ENCODE assay signal across 8 mouse cellular contexts in genomic region chr15:84717570-84718270, GRCm38 (mm10). TPM values are rescaled to one million over a fixed set of nuclear protein-coding genes. Genes with fewer than 3 reads are reported as not detected.
DNase-seq lines count a peak whose midpoint lies in the region; ATAC-seq and TF ChIP-seq lines count a peak whose summit lies in the region.
"Not testable (repeated sequence)": the region's sequence is repeated elsewhere in the genome, so short reads cannot be mapped to it uniquely, and the experiment has no call there.
"Had no signal": no experiment of that assay in that cellular context is flagged by ENCODE, and none has a peak within 500 bp of the region (broad histone marks: within the 10 kb centered on the region; RNA-seq: fewer than 3 reads in every experiment).

No protein-coding gene starts in this region.

- H3K4me1 ChIP-seq in intestine, postnatal 0 days (replicated peaks; ENCODE audit: control insufficient read depth, insufficient read depth, low read length); liver, embryonic 14.5 days (replicated peaks; ENCODE audit: control insufficient read depth in 2 of 2, insufficient read depth in 2 of 2, low read length in 1 of 2); stomach, postnatal 0 days (replicated peaks; ENCODE audit: control insufficient read depth, insufficient read depth): not testable (repeated sequence)
- peaks cover 10% of the 10 kb centered on the region for H3K4me1 ChIP-seq in lung, postnatal 0 days (ENCODE audit: insufficient read depth, low read depth, low read length)

- H3K9me3 ChIP-seq in intestine, postnatal 0 days (ENCODE audit: control insufficient read depth); liver, embryonic 14.5 days (ENCODE audit: control insufficient read depth, low read length); lung, postnatal 0 days (ENCODE audit: low read length); stomach, postnatal 0 days (ENCODE audit: control insufficient read depth, low read length): not testable (repeated sequence)

- not testable (repeated sequence) for H3K27ac ChIP-seq in gastrocnemius, adult 2 months; layer of hippocampus, adult 2 months; liver, embryonic 14.5 days; lung, postnatal 0 days (ENCODE audit: low read length); stomach, postnatal 0 days (replicated peaks)
- H3K27ac ChIP-seq in intestine, postnatal 0 days (ENCODE audit: low read depth, low read length), result peak overlapping the region; percentile 46; the same call in 1 of the 2 replicates

- not testable (repeated sequence) for H3K27me3 ChIP-seq in intestine, postnatal 0 days (replicated peaks; ENCODE audit: control insufficient read depth, insufficient read depth, low read length); liver, embryonic 14.5 days (ENCODE audit: control insufficient read depth, insufficient read depth, low read length); lung, postnatal 0 days (replicated peaks; ENCODE audit: insufficient read depth, low read length); stomach, postnatal 0 days (ENCODE audit: control insufficient read depth, insufficient read depth, low read length)

- intact Hi-C loops in gastrocnemius, adult 2 months (cut with DNase I), result loop anchor here (5.0 kb wide), 1 partner anchor 40 kb away; no protein-coding TSS in a partner anchor

- peak; percentile 5; the same call in 1 of the 2 replicates for TF ChIP-seq CTCF in gastrocnemius, adult 2 months (IDR thresholded peaks at IDR 0.05)
- peak; percentile 60 for TF ChIP-seq CTCF in intestine, postnatal 0 days (IDR thresholded peaks at IDR 0.05; ENCODE audit: low read depth)
- peak; percentile 38 for TF ChIP-seq CTCF in layer of hippocampus, adult 2 months (conservative IDR thresholded peaks at IDR 0.05)
- TF ChIP-seq CTCF in liver, embryonic 14.5 days (IDR thresholded peaks at IDR 0.05; ENCODE audit: low read depth), result 0 out of 2 replicates have a peak, but pooled peaks have one; percentile 14
- peak; percentile 29; the same call in 1 of the 2 replicates for TF ChIP-seq CTCF in lung, postnatal 0 days (IDR thresholded peaks at IDR 0.05)
- peak; percentile 49 for TF ChIP-seq CTCF in stomach, postnatal 0 days (IDR thresholded peaks at IDR 0.05; ENCODE audit: low read depth)

- WGBS in intestine, postnatal 0 days, result 68% methylated on average over 6 of the region's 6 CpGs
- 45% methylated on average over 6 of the region's 6 CpGs for WGBS in liver, embryonic 14.5 days (ENCODE audit: insufficient replicate concordance)
- WGBS in lung, postnatal 0 days, result 71% methylated on average over 6 of the region's 6 CpGs
- WGBS in stomach, postnatal 0 days, result 71% methylated on average over 6 of the region's 6 CpGs

- ATAC-seq in intestine, postnatal 0 days; liver, embryonic 14.5 days (ENCODE audit: insufficient read depth); lung, postnatal 0 days; stomach, postnatal 0 days (ENCODE audit: low FRiP score, low TSS enrichment): not testable (repeated sequence)

- peak; percentile 32 for DNase-seq in 3T3-L1 (ENCODE audit: low read depth, low spot score)
- not testable (repeated sequence) for DNase-seq in gastrocnemius, adult 2 months; layer of hippocampus, adult 2 months (ENCODE audit: low spot score in 2 of 2); liver, embryonic 14.5 days (ENCODE audit: low read depth in 3 of 3, low spot score in 3 of 3); lung, postnatal 0 days (ENCODE audit: low spot score); stomach, postnatal 0 days (ENCODE audit: low spot score)

- H3K4me2 ChIP-seq in intestine, postnatal 0 days (replicated peaks; ENCODE audit: low read depth); liver, embryonic 14.5 days (ENCODE audit: low read depth); lung, postnatal 0 days (replicated peaks; ENCODE audit: low read depth, low read length); stomach, postnatal 0 days (replicated peaks; ENCODE audit: low read depth): not testable (repeated sequence)

- H3K36me3 ChIP-seq in intestine, postnatal 0 days (ENCODE audit: control insufficient read depth, insufficient read depth); liver, embryonic 14.5 days (replicated peaks; ENCODE audit: control insufficient read depth, insufficient read depth, low read depth); lung, postnatal 0 days (ENCODE audit: insufficient read depth, low read length); stomach, postnatal 0 days (ENCODE audit: control insufficient read depth, insufficient read depth, low read length): not testable (repeated sequence)

- not testable (repeated sequence) for H3K9ac ChIP-seq in intestine, postnatal 0 days (ENCODE audit: low read depth, low read length); liver, embryonic 14.5 days (replicated peaks); lung, postnatal 0 days (replicated peaks; ENCODE audit: low read depth); stomach, postnatal 0 days (ENCODE audit: low read length)

- not testable (repeated sequence) for H3K4me3 ChIP-seq in gastrocnemius, adult 2 months; intestine, postnatal 0 days (ENCODE audit: low read depth, low read length); layer of hippocampus, adult 2 months; liver, embryonic 14.5 days (ENCODE audit: insufficient read depth in 1 of 2, low read depth in 2 of 2, low read length in 2 of 2); lung, postnatal 0 days (ENCODE audit: low read depth, low read length); stomach, postnatal 0 days (ENCODE audit: low read depth, low read length)

- TF ChIP-seq EP300 in liver, embryonic 14.5 days (IDR thresholded peaks at IDR 0.05; ENCODE audit: low read depth); lung, postnatal 0 days (IDR thresholded peaks at IDR 0.05); stomach, postnatal 0 days (optimal IDR thresholded peaks at IDR 0.05): not testable (repeated sequence)

RNA-seq across cellular contexts. Expression of gene Arhgap8, which starts 2.1 kb away (rescaled TPM):
- total RNA-seq in gastrocnemius, adult 2 months (2021), result under 1 TPM in 1 of 2 experiments, not detected in 1; 0.25 TPM
- polyA plus RNA-seq in intestine, postnatal 0 days (2015; fragmentation: Nextera tagmentation; extraction: Ambion mirVana), result 10.6 and 11.2 TPM in 2 replicates
- under 1 TPM in 1 of 2 experiments, not detected in 1; 0.64 TPM for total RNA-seq in layer of hippocampus, adult 2 months (2021)
- 0.29 and 0.36 TPM in 2 replicates for polyA plus RNA-seq in liver, embryonic 14.5 days (2012; rRNA removed)
- polyA plus RNA-seq in liver, embryonic 14.5 days (2014; fragmentation: Nextera tagmentation; extraction: Ambion mirVana), result 0.22 and 0.32 TPM in 2 replicates
- 15.9 and 19.4 TPM in 2 replicates for polyA plus RNA-seq in lung, postnatal 0 days (2015; fragmentation: Nextera tagmentation; extraction: Ambion mirVana)
- 20.2 and 22.0 TPM in 2 replicates for polyA plus RNA-seq in stomach, postnatal 0 days (2015; fragmentation: Nextera tagmentation; extraction: Ambion mirVana)
- total RNA-seq: common myeloid progenitor, adult 5-6 weeks had no signal

RNA-seq across cellular contexts. Expression of gene Prr5, which starts 48.3 kb away (rescaled TPM):
- 1 to 10 TPM; 3.0 to 4.3 TPM for total RNA-seq in gastrocnemius, adult 2 months (2021)
- polyA plus RNA-seq in intestine, postnatal 0 days (2015; fragmentation: Nextera tagmentation; extraction: Ambion mirVana), result 68.5 and 83.0 TPM in 2 replicates
- total RNA-seq in layer of hippocampus, adult 2 months (2021), result 10 to 100 TPM; 15.5 to 16.9 TPM
- 5.2 and 6.6 TPM in 2 replicates for polyA plus RNA-seq in liver, embryonic 14.5 days (2012; rRNA removed)
- 3.0 and 3.7 TPM in 2 replicates for polyA plus RNA-seq in liver, embryonic 14.5 days (2014; fragmentation: Nextera tagmentation; extraction: Ambion mirVana)
- 8.8 and 9.2 TPM in 2 replicates for polyA plus RNA-seq in lung, postnatal 0 days (2015; fragmentation: Nextera tagmentation; extraction: Ambion mirVana)
- 18.2 and 20.3 TPM in 2 replicates for polyA plus RNA-seq in stomach, postnatal 0 days (2015; fragmentation: Nextera tagmentation; extraction: Ambion mirVana)

Comparison
In these comparisons a context has a peak if more than half of its experiments do, and no peak if none do; other contexts are left out.
1. CTCF ChIP-seq: peak in every context shown above with its lines; median percentile 60 in intestine, postnatal 0 days; 49 in stomach, postnatal 0 days; 38 in layer of hippocampus, adult 2 months; 29 in lung, postnatal 0 days; 14 in liver, embryonic 14.5 days; 5 in gastrocnemius, adult 2 months.